Mouse (Mus musculus) adrenal gland, postnatal 36 days (tissue): ENCODE data around the gene Fshr. TPM values are rescaled to one million over a fixed set of nuclear protein-coding genes. Genes with fewer than 3 reads are reported as not detected.
A peak's percentile ranks its signal among the peaks of the same experiment; 100 is the strongest.

ENCODE experiments used
- DNase-seq, 2 experiments: peaks; one replicate each; pipeline ENCODE4 v3.0.0; 2021; ENCODE audit warnings: mixed read lengths in 1 of 2
- total RNA-seq, 2 experiments: library from RNA; stranded (reverse); gene quantifications; 2 replicates each; pipeline ENCODE4 v1.2.3; 2021

Fshr gene
- total RNA-seq, 2 experiments from 2014 or later: not detected

DNA sequence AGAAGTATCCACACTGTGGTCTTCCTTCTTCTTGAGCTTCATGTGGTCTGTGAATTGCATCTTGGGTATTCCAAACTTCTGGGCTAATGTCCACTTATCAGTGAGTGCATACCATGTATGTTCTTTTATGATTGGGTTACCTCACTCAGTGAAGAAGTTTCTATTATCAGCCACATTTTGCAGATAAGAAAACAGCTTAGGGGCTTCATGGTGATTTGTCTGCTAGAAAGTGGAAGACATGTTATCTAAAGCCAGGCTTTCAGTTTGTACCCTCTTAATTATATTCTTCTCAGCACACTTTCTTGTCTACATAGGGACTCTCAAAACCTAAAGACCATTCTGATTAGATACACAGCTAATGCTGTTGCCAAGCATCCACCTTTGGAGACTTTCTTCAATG, 165.8 kb downstream of the Fshr start:
- no peak for DNase-seq

DNA sequence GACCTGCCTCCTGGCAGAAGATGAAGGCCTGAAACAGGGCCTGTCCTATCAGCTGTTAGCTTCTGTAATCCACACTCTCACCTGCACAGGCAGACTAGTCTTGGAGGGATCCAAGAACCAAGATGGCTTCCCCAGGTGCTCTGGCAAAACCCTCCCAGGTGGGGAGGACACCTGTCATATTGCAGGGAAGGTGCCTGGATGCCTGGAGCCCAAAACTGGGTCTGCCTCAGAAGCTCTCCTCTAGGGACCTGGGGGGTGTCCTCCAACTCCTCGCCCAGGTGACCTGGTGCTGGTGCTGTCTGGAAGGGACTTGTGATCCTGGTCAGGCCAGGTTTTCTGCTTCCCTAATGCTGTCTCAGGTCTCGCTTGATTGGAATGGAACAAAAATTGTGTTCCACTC, 167.5 kb downstream of the Fshr start:
- no peak for DNase-seq

DNA sequence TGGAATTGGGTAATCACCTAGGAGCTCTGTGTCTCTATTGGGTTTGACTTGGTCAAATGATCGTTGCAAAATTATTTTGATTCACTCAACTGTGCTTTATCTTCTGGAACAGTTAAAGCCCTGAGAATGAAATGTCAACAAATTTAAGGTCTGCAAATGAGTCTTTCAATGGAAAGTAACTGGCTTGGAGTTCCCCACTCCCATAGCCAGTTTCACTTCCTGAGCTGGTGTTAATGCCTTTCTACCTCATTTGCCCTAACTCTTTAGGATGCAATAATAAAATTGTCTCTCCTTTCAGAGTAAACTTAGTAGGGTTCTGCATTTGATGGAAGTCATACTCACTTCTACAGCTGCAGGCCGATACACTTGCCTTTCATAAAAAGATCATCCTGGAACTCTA, 181.0 kb downstream of the Fshr start:
- no peak for DNase-seq

DNA sequence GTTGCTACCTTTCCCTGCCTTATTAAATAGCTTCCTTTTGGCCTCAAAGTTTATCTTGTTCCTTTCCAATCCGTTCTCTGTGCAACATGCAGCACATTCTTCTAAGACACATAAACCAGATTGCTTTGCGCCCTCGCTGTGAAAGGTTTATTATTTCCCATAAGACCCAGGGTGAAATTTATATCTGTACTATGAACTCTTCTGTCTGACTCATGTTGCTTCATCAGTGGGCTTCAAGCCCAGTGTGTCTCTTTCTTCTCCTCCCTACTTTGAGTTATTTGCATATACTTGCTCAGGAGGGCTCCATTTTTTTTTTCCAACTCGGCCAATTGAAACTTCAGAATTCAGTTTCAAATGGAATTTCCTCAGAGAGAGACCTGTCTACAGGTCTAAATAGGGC, 183.5 kb downstream of the Fshr start:
- DNase-seq: no peak

DNA sequence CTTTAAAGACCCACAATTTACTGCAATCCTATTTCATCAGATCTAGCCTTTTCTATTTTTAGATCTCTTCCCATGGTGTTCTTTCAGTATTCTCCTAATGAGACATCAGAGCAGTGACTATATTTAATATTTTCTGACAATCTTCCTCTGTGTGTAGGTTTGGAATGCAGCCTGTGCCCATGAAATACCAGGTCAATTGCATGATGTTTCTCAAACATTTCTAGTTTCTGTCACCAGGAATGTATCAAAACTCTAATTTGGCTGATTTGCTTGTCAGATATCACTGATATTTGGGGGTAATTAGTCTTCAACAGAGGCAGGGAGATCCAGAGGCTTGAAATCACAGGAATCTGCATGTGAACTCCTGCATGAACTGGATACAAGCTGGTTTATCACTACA, 186.8 kb downstream of the Fshr start:
- DNase-seq: no peak

DNA sequence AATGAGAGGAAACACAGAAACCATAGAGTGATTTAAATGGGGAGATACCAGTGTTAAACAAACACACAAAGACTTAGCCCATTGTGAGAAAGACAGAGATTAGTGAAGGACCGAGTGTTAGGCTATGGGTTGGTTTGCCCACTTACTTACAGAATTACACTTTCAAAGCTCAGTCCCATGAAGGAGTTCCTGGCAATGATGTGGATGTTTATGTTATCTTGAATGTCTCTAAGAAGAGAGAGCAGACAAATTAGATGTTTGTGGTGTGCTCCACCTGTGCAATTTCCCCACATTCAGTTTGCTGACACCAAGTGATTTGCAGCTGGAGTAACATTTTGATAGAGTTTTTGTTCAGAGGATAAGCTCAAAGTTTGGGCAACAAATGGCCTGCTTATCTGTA, 191.4 kb downstream of the Fshr start:
- DNase-seq: no peak

DNA sequence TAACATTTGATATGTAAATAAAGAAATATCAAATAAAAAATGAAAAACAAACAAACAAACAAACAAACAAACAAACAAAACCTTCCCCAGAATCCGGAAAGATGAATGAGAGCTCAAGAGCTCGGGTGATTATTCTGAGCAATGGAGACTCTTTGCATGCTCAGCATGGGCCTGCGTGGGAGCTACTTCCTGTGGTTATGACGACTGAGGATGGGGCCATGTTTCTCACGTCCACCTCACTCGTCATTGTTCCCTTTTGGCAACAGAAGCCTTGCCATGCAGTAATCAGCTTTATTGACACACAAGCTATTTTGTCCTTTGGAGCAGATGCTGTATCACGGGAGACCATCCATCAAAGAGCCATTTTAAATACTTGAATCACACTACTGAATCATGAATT, 191.8 kb downstream of the Fshr start:
- no peak for DNase-seq

DNA sequence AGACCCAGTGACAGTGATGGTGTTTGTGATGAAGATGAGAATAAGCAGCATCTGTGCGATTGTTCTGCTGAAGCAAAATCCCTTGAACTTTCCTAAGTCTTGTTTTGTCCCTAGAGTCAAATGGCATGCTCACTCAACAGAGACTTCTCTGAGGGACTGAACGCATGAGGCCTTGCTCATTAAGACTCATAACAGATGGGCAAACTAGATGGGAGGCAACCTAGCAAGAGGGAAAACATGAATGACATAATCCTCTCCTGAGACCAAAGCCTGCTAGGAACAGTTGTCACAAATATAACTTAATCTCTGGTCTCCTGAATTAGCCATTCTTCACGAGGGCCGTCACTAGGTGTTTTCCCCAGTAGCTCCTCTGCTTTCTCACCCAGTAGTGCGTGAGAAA, 194.5 kb downstream of the Fshr start:
- DNase-seq: no peak

DNA sequence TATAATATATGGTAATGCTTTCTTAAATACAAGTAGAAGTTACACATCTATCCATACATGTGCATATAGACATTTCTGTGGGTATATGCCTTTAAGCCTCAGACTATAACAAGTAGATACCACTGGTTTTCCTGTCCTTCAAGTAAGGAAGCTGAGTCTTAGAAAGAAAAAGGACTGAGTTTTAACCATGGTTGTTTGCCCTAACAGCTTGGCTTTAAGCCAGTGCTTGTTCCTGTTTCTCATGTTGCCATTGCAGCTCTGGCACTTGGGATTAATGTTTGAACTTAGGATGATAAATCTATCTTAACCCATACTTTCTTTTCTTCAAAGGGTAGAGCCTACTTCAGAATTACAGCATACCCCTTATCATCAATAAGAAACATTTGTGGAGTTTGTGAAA, 200.6 kb downstream of the Fshr start:
- no peak for DNase-seq

DNA sequence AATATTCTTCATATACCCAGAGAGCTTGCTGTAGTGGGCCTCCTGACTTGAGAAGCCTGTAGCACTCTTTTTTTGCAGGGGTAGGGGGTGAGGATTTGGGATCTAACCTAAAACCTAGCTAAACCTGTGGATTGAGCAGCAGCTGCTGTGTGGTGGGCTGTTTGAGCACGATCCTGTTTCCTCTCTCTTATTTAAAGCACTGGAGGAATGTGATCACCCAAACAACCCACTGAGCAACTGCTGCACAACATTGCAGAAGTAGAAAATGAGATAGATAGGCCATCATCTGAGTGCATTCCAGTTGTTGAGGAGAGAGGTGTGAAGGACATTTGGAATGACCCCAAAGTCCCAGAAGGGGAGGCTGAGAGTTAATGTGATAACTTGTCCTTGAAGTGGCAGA, 202.2 kb downstream of the Fshr start:
- no peak for DNase-seq

DNA sequence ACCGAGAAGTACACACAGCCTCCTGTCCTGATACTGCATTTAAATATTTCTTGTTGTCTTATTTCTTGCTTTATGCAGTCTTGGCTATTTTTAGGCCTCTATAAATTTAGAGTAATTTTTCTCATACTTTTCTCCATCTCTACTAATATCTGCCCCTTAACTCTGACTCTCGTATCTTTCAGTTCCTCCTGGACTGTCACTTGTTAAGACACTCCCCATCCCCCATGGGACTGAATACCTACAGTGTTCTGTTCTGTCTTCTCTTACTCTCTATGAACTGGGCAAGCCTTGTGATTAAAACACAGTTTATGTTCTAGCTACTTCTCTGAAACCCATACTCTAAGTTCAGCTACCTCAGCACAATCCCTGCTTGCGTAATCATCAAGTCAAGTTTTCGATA, 209.2 kb downstream of the Fshr start:
- no peak for DNase-seq

DNA sequence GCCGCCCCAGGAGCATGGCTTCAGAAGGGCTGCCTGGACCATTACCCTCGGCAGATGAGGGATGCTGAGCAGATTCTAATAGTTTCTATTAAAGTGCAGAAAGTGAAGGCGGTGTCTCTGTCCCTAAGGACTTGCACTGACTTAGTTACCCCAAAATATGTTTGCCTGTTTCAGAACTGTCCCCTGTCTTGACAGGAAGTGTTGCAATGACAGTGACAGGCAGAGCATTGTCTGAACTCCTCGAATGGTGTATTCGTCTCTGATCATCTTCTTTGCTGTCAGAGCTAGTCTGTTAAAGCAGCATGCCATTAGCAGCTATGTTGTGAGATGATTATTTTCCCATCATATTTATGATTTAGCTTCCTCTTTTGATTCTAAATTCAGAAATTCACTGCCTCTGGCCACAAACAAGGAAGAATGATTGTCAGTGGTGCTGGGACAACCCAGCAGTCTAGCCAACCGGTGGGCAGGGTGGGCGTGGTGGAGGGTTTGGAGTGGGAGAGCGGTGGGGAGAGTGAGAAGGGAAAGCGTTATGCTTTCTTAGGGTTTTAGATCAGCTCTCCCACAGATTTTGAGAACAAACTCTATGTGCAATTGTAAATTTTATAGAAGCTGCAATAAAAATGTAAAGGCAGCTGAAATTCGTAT, 219.6 kb downstream of the Fshr start:
- DNase-seq: no peak

DNA sequence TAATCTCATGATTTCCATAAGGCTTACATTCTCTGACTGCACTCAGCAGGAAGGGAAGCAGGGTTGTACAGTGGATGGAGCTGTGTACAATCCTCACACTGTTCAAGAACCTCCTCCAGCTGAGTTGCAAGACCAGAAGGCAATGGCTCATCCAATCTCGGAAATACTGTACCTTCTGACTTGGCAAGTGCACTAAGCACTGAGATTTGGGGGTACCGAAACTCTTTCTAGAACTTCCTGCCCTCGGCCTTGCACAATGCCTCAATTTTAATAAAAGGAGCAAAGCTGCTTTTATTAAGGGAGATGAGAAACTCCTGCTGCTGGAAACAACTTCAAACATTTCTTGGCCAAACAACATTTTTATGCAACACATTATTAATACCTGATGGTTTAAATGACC, 225.9 kb downstream of the Fshr start:
- DNase-seq: no peak

DNA sequence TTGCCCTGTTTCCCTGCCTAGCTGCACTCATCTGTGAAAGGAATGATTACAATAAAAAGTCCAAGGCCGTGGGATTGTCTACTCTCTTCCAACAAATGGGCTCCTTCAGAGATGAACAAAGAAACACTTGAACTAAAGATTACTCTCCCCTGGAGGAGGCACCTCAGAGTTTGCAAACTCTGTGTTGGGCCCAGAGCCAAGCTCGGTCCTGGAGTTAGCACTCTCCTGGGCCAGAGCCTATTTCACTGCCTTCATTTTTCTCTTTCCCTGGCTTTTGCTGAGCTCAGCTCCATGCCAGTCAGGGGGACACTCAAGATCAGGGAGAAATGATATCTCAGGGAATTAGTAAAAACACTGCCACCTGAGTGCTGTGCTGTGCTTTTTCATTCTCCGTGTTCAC, 234.4 kb downstream of the Fshr start:
- DNase-seq: no peak

DNA sequence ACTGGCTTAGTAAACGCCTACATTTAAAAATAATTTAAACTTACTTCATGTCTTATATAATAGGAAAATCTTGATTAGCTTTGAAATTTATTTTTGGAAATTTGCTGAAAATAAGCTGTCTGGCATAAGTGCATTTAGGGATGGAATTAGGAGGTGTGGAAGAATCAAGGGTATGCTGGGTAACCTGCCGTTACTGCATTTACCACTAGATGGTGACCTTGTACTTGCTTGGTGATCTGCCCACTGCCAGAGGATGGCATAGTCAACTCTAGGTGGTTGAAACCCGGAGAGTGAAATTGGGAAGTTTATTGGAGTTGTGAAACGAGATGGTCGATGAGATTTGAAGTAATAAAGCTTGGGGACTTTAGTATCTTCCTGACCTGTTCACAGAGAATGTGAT, 246.5 kb downstream of the Fshr start:
- DNase-seq: peak; percentile 2 to 9

DNA sequence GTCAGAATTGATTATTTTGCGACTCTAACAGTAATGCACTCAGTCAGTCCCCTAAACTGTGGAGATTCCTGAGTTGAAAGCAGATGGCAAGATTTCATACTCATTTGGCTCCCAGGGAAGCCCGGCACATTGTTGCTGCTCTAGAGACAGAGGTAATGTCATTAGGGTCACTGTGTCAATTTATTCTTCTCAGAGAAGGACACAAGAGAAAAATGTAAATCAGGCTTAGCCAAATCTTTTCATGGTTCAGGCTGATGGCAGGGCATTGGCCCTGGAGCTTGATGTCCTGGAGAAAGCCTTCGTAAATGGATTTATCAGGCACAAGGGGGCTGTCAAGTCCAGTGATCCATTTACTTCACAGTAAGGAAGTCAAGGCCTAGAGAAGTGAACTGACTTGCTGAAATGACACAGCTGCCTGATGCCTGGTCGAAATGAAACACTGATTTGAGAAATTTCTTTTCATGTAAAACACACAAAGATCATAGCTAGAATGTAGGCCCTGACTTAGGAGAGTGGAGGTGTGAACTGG, 262.3 kb downstream of the Fshr start:
- no peak for DNase-seq

DNA sequence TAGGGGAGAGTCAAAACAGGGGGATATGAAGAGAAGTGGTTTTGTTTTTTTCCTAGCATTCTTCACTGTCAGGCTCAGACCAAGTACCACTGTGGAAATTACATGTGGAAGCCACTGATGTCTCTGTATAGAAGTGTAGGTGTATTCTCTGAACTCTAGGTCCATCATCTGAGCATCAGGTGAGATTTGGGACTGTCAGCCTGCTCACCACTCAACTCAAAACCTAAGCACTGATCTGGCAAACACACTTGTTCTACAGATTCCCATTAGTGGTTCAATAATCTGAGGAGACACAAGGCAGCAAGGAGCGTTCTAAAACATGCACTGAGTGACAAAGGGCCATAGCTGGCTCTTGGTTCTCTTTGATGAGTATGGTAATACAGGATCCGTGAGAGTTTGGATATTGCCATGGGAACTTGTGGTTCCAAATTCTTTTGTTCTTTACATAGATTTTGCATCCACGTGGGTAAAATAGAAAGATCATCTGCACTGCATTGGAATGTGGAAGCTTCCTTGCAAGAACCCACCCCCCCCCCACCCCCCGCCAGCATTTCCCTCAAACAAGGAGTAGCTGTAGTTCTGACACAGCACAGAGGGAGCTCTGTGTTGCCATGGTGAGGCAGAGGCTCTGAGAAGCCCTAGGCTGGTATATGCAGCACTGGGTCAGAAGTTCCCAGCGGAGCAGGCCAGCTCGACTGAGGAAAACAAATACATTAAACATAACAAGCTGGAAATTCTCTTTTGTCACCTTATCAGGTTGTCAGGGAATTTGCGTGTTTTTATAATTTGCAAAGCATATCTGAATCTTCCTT, 262.9 kb downstream of the Fshr start:
- DNase-seq: no peak

DNA sequence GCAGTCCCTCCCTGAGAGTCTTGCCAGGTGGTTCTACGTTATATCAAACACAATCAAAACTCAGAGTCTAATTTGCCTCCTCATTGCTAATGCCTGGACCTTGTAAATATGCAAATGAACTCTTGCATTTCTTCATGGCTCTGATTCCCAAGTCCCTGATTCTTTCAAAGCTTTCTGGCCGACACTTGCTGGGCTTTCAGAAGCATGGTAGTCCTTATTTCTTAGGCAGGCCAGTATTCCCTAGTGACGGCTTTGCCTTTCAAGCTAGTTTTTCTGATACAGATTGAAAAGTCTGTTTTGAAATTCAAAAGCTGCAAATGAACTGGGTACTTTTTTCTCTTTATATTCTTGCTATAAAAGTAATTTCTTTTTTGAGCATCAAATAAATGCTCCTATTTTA, 263.5 kb downstream of the Fshr start:
- DNase-seq: no peak
